Mouse (Mus musculus): ENCODE measurements around the gene Spg20. TPM values are rescaled to one million over a fixed set of nuclear protein-coding genes. Genes with fewer than 3 reads are reported as not detected.
A peak's percentile ranks its signal among the peaks of the same experiment; 100 is the strongest.

Gene Spg20
- polyA plus RNA-seq, 1 experiment from 2014 or later: 27.9 TPM

DNA sequence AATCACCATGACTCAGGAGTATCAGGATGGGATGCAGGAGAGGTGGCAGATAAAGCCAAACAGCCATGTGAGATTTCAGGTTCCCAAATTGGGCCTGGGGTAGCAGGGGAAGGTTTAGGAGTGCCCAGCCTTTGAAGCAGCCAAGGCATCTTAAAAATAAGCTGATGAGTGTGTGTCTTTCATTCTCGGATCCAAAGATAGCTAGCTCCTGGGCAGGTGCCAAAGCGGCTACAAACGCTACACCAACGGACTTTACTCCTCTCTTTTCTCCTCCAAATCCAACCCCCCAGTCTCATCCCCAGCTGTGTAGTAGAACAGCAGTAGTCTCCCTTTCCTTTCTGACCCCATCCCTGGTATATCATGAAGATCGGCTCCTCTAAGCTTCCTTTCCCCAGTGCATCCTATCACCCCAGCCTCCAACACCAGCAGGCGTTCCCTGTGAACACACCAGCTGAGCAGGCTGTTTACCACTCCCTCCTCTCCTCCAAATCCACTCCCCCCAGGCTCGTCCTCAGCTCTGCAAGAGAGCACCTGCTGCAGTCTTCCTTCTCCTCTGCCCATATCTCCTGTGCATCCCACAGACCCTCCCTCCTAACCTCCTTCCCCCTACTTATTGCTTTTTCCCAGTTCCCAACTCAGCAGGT is 44.0 kb upstream of the Spg20 start:
- WGBS: 27% methylated on average over 7 of the region's 7 CpGs
- Histone ChIP-seq H3K4me3 (ENCODE audit: low read depth, low read length) (no peak overlapping the region), H3K4me1 (replicated peaks; ENCODE audit: control insufficient read depth, insufficient read depth, low read length) (no peaks in the 10 kb centered on the region), H3K27me3 (replicated peaks; ENCODE audit: control insufficient read depth, insufficient read depth, low read length) (0 out of 2 replicates have a peak, but pooled peaks cover 5% of the 10 kb centered on the region), H3K27ac (ENCODE audit: low read depth, low read length) (no peak overlapping the region), H3K9ac (ENCODE audit: low read depth, low read length) (no peak overlapping the region), H3K9me3 (ENCODE audit: control insufficient read depth) (no peaks in the 10 kb centered on the region), H3K4me2 (replicated peaks; ENCODE audit: low read depth) (no peak overlapping the region), H3K36me3 (ENCODE audit: control insufficient read depth, insufficient read depth) (no peaks in the 10 kb centered on the region)
- no peak for ATAC-seq
- TF ChIP-seq CTCF (IDR thresholded peaks at IDR 0.05; ENCODE audit: low read depth): no peak

DNA sequence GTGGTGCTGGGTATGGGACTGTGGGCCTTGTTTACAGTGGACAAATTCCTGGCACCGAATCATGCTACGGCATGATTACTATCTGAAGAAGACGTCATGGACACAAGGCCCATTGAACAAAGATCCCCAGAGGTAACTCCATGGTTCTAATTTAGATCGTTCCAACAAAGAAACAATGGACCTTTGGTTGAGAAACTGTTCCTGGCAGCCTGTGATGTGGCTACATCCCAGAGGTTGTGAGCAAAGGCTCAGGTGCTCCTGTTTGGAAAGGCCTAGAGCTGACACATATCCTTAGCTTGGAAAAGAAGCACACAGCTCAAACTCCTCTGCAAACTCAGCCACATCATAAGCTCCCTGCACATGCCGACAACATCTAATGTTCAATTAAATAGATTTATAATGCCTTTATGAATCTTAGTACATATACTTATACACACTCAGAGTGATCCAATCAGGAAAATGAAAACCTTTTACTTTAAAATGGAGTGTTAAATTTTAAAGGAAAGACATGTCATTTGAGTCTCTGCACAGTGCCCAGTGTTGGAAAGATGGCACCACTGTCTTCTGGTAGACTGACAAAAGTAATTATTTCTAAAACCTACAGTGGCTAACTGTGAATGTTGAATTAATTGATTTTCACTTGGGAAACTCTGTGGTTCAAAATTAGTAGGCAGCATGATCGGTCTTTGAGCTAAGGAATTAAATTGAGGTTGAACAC is 37.2 kb upstream of the Spg20 start:
- no peaks in the 10 kb centered on the region for H3K4me1 ChIP-seq (replicated peaks; ENCODE audit: control insufficient read depth, insufficient read depth, low read length)
- H3K27ac ChIP-seq (ENCODE audit: low read depth, low read length): no peak overlapping the region
- no peak overlapping the region for H3K9ac ChIP-seq (ENCODE audit: low read depth, low read length)
- 85% methylated on average over 6 of the region's 6 CpGs for WGBS
- no peak overlapping the region for H3K4me2 ChIP-seq (replicated peaks; ENCODE audit: low read depth)
- no peak for TF ChIP-seq CTCF (IDR thresholded peaks at IDR 0.05; ENCODE audit: low read depth)
- H3K36me3 ChIP-seq (ENCODE audit: control insufficient read depth, insufficient read depth): no peaks in the 10 kb centered on the region
- H3K27me3 ChIP-seq (replicated peaks; ENCODE audit: control insufficient read depth, insufficient read depth, low read length): no peaks in the 10 kb centered on the region
- ATAC-seq: no peak
- no peak overlapping the region for H3K4me3 ChIP-seq (ENCODE audit: low read depth, low read length)
- no peaks in the 10 kb centered on the region for H3K9me3 ChIP-seq (ENCODE audit: control insufficient read depth)

DNA sequence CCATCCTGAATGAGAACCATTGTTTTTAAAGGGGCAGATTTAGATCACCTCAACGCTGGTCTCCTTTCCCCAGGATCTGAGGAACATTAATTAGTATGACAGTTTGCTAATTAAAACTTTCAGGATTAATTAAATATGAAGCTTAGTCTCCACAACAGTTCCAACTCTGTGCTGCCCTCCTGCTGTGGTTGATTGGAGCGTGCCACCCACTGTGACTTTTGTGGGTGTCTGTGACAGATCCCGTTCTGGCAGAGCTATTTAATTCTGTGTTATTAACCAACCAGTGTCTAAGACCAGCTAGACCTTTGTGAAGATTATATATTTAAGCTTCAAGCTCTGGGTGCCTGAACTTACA is 36.6 kb upstream of the Spg20 start:
- Histone ChIP-seq H3K4me3 (ENCODE audit: low read depth, low read length) (no peak overlapping the region), H3K27ac (ENCODE audit: low read depth, low read length) (no peak overlapping the region), H3K9ac (ENCODE audit: low read depth, low read length) (no peak overlapping the region), H3K36me3 (ENCODE audit: control insufficient read depth, insufficient read depth) (no peaks in the 10 kb centered on the region), H3K27me3 (replicated peaks; ENCODE audit: control insufficient read depth, insufficient read depth, low read length) (no peaks in the 10 kb centered on the region), H3K9me3 (ENCODE audit: control insufficient read depth) (no peaks in the 10 kb centered on the region), H3K4me2 (replicated peaks; ENCODE audit: low read depth) (no peak overlapping the region), H3K4me1 (replicated peaks; ENCODE audit: control insufficient read depth, insufficient read depth, low read length) (no peaks in the 10 kb centered on the region)
- no peak for ATAC-seq
- TF ChIP-seq CTCF (IDR thresholded peaks at IDR 0.05; ENCODE audit: low read depth): no peak
- 74% methylated on average over 3 of the region's 3 CpGs for WGBS

DNA sequence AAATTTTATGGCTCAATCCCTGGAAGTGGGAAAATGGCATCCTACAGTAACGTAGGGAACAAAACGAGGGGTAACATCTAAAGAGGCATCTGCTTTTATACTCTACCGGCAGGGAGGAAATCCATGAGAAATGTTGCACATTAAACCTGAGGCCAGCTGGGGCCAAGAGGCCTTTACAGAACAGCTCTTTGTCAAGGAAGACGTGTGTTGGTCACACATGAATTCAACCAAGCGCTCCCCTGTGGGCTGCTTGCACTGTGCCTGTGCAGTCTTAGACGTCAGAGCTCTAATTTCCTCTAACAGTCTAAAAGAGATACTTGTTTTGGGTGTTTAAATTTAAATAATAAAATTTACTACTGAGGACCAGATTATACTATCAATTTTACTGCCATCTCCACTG is 33.7 kb upstream of the Spg20 start:
- Histone ChIP-seq H3K36me3 (ENCODE audit: control insufficient read depth, insufficient read depth) (no peaks in the 10 kb centered on the region), H3K27me3 (replicated peaks; ENCODE audit: control insufficient read depth, insufficient read depth, low read length) (no peaks in the 10 kb centered on the region), H3K4me1 (replicated peaks; ENCODE audit: control insufficient read depth, insufficient read depth, low read length) (no peaks in the 10 kb centered on the region), H3K4me3 (ENCODE audit: low read depth, low read length) (no peak overlapping the region), H3K27ac (ENCODE audit: low read depth, low read length) (no peak overlapping the region), H3K4me2 (replicated peaks; ENCODE audit: low read depth) (no peak overlapping the region), H3K9ac (ENCODE audit: low read depth, low read length) (no peak overlapping the region), H3K9me3 (ENCODE audit: control insufficient read depth) (no peaks in the 10 kb centered on the region)
- TF ChIP-seq CTCF (IDR thresholded peaks at IDR 0.05; ENCODE audit: low read depth): no peak
- WGBS: 58% methylated on average over 6 of the region's 6 CpGs
- ATAC-seq: no peak

DNA sequence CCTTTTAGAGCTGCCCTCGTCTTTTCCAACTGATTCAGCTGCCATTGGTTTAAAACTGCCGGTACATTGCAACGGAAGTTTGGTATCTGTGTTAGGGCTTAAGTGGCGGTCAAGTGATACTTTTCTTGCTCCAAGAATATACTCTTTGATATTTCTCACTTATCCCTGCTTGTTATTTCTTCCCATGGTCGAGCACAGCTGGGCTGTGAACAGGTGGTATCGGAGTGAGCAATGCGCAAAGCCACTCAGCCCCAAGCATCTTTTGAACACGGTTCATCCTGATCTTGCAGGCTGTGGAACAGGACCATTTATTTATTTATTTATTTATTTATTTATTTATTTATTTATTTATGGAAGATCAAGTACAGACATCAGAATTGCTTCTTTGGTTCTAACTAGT is 32.3 kb upstream of the Spg20 start:
- no peak overlapping the region for H3K4me2 ChIP-seq (replicated peaks; ENCODE audit: low read depth)
- 73% methylated on average over 8 of the region's 8 CpGs for WGBS
- H3K36me3 ChIP-seq (ENCODE audit: control insufficient read depth, insufficient read depth): no peaks in the 10 kb centered on the region
- no peak for TF ChIP-seq CTCF (IDR thresholded peaks at IDR 0.05; ENCODE audit: low read depth)
- no peak overlapping the region for H3K27ac ChIP-seq (ENCODE audit: low read depth, low read length)
- no peak for ATAC-seq
- no peaks in the 10 kb centered on the region for H3K27me3 ChIP-seq (replicated peaks; ENCODE audit: control insufficient read depth, insufficient read depth, low read length)
- no peaks in the 10 kb centered on the region for H3K4me1 ChIP-seq (replicated peaks; ENCODE audit: control insufficient read depth, insufficient read depth, low read length)
- no peak overlapping the region for H3K9ac ChIP-seq (ENCODE audit: low read depth, low read length)
- no peak overlapping the region for H3K4me3 ChIP-seq (ENCODE audit: low read depth, low read length)
- H3K9me3 ChIP-seq (ENCODE audit: control insufficient read depth): no peaks in the 10 kb centered on the region

DNA sequence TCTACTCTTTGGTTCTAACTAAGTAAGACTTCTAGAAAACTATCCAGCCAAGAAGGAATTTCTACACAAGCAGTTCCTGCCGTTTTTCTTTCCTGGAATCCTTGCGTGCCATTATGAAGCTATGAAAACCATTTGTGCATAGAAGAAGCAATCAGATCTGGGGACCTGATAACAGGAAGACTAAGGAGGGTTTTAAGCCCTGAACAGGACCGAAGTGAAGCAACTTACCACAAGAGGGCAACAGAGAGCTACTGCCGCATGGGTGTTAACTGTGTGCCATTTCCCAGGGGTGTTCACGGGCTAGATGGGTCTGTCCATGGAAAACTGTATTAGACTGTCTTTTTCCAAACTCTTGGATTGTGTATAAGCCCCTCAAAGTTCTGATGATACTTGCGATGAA is 31.9 kb upstream of the Spg20 start:
- 15% methylated on average over 6 of the region's 6 CpGs for WGBS
- Histone ChIP-seq H3K27me3 (replicated peaks; ENCODE audit: control insufficient read depth, insufficient read depth, low read length) (no peaks in the 10 kb centered on the region), H3K36me3 (ENCODE audit: control insufficient read depth, insufficient read depth) (no peaks in the 10 kb centered on the region), H3K9me3 (ENCODE audit: control insufficient read depth) (no peaks in the 10 kb centered on the region), H3K4me1 (replicated peaks; ENCODE audit: control insufficient read depth, insufficient read depth, low read length) (no peaks in the 10 kb centered on the region), H3K4me2 (replicated peaks; ENCODE audit: low read depth) (no peak overlapping the region), H3K27ac (ENCODE audit: low read depth, low read length) (no peak overlapping the region), H3K4me3 (ENCODE audit: low read depth, low read length) (no peak overlapping the region), H3K9ac (ENCODE audit: low read depth, low read length) (no peak overlapping the region)
- peak; percentile 99 for TF ChIP-seq CTCF (IDR thresholded peaks at IDR 0.05; ENCODE audit: low read depth)
- ATAC-seq: peak; percentile 69
